Mouse (Mus musculus) forebrain, embryonic 13.5 days (tissue): ENCODE measurements around the gene Gm4064. TPM values are rescaled to one million over a fixed set of nuclear protein-coding genes. Genes with fewer than 3 reads are reported as not detected.
"Not testable (repeated sequence)": the region's sequence is repeated elsewhere in the genome, so short reads cannot be mapped to it uniquely, and the experiment has no call there.

ENCODE experiments used
- ATAC-seq: fragments of 200-750 bp; cut with Nextera tagmentation; 2 replicates; pipeline ENCODE4 v1.8.0; 2017
- H3K27ac ChIP-seq: fragments of 300-500 bp; sonication (generic); 2 replicates; pipeline ENCODE4 v1.5.1; 2015; ENCODE audit warnings: inconsistent platforms, mild to moderate bottlenecking, moderate library complexity
- H3K27me3 ChIP-seq: fragments of 300-500 bp; sonication (generic); 2 replicates; pipeline ENCODE4 v1.6.1; 2015; ENCODE audit warnings: mild to moderate bottlenecking, inconsistent platforms
- H3K36me3 ChIP-seq: fragments of 300-500 bp; sonication (generic); 2 replicates; pipeline ENCODE4 v1.6.1; 2015; ENCODE audit warnings: mild to moderate bottlenecking, inconsistent platforms; ENCODE audit not compliant: poor library complexity, severe bottlenecking
- H3K4me1 ChIP-seq: fragments of 300-500 bp; sonication (generic); 2 replicates; pipeline ENCODE4 v1.6.1; 2015; ENCODE audit warnings: inconsistent platforms
- H3K4me2 ChIP-seq: fragments of 300-500 bp; sonication (generic); 2 replicates; pipeline ENCODE4 v1.6.1; 2015; ENCODE audit warnings: inconsistent platforms, mild to moderate bottlenecking, moderate library complexity
- H3K4me3 ChIP-seq: fragments of 300-500 bp; sonication (generic); 2 replicates; pipeline ENCODE4 v1.5.1; 2015; ENCODE audit warnings: mild to moderate bottlenecking, inconsistent platforms
- H3K9ac ChIP-seq: fragments of 300-500 bp; sonication (generic); 2 replicates; pipeline ENCODE4 v1.6.1; 2015; ENCODE audit warnings: mild to moderate bottlenecking, inconsistent platforms
- H3K9me3 ChIP-seq: fragments of 300-500 bp; sonication (generic); replicated peaks from 2 replicates; pipeline ENCODE4 v1.6.1; 2016; ENCODE audit warnings: inconsistent platforms
- WGBS: fragments of 180-500 bp; shearing (Covaris S2); methylation state at CpG from one replicate; pipeline ENCODE4 v1.1.7; 2015; 5-methylcytosine and 5-hydroxymethylcytosine counted together
- polyA plus RNA-seq: library from polyadenylated mRNA; unstranded; fragments of >200 nt; fragmentation: Nextera tagmentation; extraction: Ambion mirVana; gene quantifications from 2 replicates; pipeline ENCODE4 v1.2.1, GENCODE M21; 2015

The Gm4064 gene
- not detected in 2 replicates for polyA plus RNA-seq

DNA sequence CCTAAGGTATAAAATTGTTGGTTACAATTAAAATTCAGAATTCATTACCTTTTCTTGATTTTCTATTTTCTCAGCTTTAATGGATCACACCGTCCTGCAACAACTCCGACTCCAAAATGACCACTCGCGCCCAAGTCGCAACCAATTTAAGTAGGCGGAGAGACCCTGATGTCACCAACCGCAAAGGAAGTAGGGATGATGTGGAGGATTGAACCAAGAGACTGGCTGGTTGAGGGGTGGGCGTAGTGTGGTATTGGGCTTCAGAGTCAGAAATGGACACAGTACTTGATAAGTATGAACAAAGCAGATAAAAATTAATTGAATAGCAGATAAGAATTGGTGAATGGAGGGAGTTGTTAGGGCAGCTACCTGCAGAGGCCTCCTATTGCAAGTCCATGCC, at the start of gene Gm4064:
TSS of gene Gm4064 (minus strand) at position 101 of the 400 bp plus-strand sequence.
- not testable (repeated sequence) for H3K4me1 ChIP-seq, ATAC-seq

DNA sequence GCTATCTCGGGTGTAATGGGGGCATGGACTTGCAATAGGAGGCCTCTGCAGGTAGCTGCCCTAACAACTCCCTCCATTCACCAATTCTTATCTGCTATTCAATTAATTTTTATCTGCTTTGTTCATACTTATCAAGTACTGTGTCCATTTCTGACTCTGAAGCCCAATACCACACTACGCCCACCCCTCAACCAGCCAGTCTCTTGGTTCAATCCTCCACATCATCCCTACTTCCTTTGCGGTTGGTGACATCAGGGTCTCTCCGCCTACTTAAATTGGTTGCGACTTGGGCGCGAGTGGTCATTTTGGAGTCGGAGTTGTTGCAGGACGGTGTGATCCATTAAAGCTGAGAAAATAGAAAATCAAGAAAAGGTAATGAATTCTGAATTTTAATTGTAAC, 34.4 kb upstream of the Gm4064 start, which contains the start of the genes Rbmy and Gm10256:
TSS of gene Rbmy (plus strand) at position 301 of the 400 bp plus-strand sequence.
TSS of gene Gm10256 (plus strand) at position 320 of the 400 bp plus-strand sequence.
- not testable (repeated sequence) for H3K27me3 ChIP-seq, H3K9ac ChIP-seq, ATAC-seq, H3K36me3 ChIP-seq, H3K27ac ChIP-seq, H3K4me2 ChIP-seq, H3K4me1 ChIP-seq, H3K9me3 ChIP-seq, H3K4me3 ChIP-seq
- no CpG with 5 or more reads among the region's 9 CpGs for whole genome bisulfite sequencing

More for the DNA sequence above, at the start of gene Gm4064:
- WGBS = no CpG with 5 or more reads among the region's 8 CpGs
- H3K27me3 ChIP-seq, H3K9me3 ChIP-seq, H3K4me3 ChIP-seq, H3K36me3 ChIP-seq, H3K9ac ChIP-seq, H3K4me2 ChIP-seq, H3K27ac ChIP-seq: not testable (repeated sequence)

Other genes starting within 250 kb of the Gm4064 start
- gene H2al2c, start 197.1 kb downstream of the Gm4064 start, polyA plus RNA-seq = not detected in 2 replicates
- gene Sry, start 132.5 kb downstream of the Gm4064 start, polyA plus RNA-seq = not detected in 2 replicates
- not detected in 2 replicates for gene H2al2b, start 75.5 kb downstream of the Gm4064 start, polyA plus RNA-seq
- not detected in 2 replicates for gene Rbmy, start 34.5 kb upstream of the Gm4064 start, polyA plus RNA-seq
- not detected in 2 replicates for gene Gm10256, start 34.5 kb upstream of the Gm4064 start, polyA plus RNA-seq
- not detected in 2 replicates for gene Gm10352, start 104.8 kb upstream of the Gm4064 start, polyA plus RNA-seq
- not detected in 2 replicates for gene Gm29289, start 136.4 kb upstream of the Gm4064 start, polyA plus RNA-seq